Mouse (Mus musculus) heart, adult 11 months (tissue): Measurements from ENCODE around the gene Pacsin2.
A peak's percentile ranks its signal among the peaks of the same experiment; 100 is the strongest.
"Not testable (repeated sequence)": the region's sequence is repeated elsewhere in the genome, so short reads cannot be mapped to it uniquely, and the experiment has no call there.

ENCODE experiments used
- DNase-seq: peaks from one replicate; pipeline ENCODE4 v3.0.0; 2022

Gene Pacsin2

DNA sequence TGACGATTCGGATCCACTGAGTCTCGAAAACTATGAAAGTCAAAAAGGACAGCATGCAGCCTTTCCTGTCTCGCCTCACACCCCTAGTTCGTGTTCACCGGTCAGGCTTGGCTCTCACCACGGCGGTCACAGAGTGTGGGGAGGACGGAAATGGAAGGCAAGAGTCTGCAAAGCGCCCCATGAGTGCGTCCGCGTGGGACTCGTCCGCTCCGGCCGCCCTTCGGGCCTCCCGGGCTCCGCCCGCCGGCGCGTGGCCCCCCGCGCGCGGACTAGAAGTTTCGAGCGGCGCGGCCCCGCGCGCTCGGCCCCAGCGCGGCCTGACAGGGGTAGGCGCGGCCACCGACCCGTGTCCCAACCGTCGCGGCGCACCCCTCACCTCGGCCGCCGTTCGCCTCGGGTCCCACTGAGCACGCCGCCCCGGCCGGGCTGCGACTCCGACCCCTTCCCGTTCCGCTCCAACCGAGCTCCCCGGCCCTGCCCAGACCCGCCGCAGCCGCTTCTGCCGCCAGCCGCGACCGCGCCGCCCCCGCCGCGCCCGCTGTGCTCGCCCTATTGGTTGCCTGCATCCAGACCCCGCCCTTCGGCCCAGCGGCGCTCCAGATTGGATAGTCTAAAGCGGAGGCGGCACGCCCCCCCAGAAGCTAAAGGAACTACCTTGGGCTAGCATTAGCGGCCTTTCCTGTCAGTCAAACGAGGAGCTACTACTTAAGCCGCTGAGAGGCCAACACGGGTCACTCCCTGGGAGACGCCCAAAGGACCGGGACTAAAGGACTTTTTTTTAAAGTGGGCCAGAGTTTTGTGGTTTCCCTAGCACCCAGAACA is at the start of gene Pacsin2:
Gene Pacsin2 (minus strand): TSS at position 524 of the 822 bp plus-strand sequence.
- peak; percentile 100 for DNase-seq

DNA sequence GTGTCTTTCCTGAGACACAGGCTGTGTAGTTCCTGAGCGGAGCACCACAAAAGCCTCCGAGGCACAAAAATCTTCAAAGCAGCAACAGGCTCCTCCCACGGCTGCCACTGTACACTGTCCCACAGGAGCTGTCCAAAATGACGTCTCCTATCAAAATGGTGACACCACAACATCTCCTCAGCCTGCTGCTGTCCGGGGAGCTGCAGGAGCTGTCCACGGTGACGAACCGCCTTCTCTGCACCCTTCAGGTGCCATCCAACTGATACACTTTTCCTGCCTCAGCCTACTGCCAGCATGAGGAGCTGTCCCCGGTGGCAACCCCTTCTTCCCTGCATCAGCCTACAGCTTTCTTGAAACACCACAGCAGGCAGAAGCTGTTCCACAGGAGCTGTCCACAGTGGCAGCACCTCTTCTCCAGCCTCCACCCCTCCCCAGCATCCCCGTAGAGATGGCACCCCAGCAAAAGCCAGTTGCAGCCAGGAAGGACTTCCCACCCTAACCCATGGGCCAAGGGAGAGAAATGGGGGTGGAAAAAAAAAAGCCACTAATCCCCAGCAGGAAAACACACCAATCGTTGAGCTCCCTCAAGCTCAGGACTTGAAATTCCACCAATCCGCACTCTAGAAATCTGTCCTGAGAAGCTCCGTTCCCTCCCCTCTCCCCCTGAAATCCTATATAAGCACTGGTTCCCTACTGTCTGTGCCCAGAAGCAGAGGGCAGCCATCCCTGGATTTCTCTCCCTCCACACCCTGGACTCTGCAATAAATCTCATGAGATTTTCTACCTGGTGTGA is 48.3 kb upstream of the Pacsin2 start:
- no peak for DNase-seq

DNA sequence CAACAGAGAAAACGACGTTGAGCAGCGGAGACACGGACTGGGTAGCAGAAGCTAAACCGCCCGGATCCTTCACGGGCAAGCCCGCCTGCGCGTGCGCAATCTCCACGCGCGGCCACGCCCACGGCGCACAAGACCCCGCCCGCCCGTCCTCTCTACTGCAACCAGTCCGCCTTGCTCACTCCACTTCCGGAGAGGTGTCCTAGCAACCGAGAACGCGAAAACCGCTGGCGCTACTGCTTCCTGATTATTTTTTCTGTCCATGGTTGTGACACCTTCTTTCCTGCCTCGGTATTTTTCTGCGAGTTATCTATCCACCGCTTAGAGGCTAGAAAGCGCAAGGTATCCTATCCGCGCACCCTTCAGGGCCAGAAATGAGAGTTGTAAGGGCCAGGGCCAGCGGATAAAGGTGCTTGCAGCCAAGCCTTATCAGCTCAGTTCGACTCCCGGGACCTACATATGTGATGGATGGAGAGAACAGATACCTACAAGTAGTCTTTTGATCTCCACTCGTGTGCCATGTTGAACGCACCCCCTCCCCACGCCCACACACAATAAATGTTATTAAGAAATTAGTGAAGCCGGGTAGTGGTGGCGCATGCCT is 46.5 kb upstream of the Pacsin2 start, which contains the start of gene Ttll1:
Gene Ttll1 (minus strand): TSS at position 89 of the 601 bp plus-strand sequence.
- peak; percentile 100 for DNase-seq

DNA sequence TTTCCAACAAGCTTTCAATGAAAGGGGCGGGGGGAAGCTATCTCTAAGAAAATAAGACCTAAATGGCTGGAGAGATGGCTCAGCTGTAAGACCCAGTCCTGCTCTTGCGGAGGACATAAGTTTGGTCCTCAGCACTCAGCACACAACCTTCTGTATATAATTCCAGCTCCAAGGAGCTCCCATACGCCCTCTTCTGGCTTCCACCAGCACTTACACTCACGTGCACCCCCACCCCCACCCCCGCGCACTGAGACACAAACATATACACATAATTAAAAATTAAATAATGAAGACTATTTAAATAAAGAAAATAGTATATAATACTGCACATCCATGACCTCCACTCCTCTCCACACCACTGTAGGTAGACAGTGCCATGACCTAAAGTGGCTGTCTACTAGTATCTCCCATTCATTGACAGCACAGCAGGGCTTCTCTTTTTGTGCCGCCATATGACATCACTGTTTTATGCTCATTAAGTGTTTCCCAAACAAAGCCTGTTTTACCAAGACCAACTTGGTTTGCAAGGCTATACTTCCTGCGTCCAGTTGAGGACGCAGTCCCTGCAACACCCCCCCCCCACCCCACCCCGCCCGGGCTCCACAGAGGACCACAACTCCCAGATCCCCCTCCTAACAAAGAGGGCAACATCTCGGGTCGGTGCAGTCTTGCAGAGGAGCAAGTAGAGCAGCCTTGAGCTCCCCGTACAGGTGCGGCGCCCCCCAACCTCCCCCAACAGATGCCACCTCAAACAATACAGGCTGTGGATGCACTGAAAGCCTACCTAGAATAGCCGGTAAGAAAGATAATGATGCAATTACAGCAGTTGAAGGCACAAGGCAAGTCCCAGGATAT is 45.8 kb upstream of the Pacsin2 start:
- no peak for DNase-seq

DNA sequence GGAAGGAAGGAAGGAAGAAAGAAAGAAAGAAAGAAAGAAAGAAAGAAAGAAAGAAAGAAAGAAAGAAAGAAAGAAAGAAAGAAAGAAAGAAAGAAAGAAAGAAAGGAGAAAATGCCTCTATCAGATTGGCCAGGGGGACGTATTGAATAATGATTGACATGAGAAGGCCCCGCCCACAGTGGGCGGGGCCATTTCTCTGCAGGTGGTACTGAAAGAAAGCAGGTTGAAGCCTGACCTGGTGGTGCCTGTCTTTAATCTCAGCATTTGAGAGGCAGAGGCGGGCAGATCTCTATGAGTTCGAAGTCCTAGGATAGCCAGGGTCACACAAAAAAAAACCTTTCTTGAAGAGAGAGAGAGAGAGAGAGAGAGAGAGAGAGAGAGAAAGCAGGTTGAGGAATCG is 37.1 kb upstream of the Pacsin2 start:
- not testable (repeated sequence) for DNase-seq

DNA sequence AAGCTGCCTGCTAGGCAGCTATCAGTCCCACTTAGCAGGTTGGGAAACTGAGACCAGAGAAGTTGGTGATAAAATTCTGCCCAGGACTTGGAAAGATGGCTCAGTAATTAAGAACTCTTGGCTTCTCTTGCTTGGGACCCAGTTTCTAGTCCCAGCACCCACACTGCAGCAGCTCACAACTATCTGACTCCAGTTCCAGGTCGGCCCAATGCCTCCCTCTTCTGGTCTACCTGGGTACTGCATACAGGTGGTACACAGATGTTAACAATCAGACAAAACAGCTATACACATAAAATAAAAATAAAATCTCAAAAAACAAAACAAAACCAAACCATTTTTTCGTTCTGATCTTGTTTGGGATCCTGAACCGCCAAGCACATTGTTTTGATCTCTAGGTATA is 35.9 kb upstream of the Pacsin2 start:
- DNase-seq, result no peak

DNA sequence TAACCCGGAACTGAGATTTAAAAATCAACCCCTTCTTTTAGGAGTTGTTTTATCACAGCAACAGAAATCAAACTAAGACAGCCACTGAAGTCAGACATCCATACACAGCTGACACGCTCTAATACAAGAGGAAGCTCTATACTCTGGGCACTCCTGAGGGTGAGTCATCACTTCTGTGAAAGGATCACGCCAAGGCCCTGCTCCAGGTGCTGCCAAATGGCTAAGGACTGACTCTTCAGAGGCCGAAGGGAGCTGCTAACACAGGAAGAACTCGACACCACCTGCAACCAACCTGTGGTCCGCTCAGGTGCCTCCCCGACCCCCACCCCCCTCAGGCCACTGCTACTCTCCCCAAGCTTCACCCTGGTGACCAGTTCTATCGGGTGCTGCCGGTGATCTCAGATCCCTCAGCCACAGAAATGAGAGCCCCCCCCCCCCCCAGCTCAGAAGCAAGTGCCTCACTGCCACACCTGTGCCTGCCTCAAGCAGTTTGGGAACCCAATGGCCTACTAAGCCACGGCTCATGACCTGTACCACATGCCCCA is 34.9 kb upstream of the Pacsin2 start:
- no peak for DNase-seq

DNA sequence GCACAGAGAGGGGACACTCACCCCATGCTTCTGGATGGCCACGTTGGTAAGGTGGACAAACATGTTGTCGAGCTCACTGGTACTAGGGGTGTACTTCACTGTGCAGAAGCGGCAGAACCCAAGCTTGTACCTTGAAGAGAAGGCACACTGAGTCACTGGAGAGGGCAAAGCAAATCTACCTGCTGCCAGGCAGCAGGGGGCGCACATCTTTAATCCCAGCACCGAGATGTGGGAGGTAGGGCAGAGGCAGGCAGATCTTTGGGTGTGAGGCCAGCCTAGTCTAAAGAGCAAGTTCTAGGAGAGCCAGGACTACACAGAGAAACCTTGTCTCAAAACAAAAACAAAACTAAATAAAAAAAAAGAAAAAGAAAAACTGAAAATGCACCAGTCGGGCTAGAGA is 32.9 kb upstream of the Pacsin2 start:
- DNase-seq, result no peak

DNA sequence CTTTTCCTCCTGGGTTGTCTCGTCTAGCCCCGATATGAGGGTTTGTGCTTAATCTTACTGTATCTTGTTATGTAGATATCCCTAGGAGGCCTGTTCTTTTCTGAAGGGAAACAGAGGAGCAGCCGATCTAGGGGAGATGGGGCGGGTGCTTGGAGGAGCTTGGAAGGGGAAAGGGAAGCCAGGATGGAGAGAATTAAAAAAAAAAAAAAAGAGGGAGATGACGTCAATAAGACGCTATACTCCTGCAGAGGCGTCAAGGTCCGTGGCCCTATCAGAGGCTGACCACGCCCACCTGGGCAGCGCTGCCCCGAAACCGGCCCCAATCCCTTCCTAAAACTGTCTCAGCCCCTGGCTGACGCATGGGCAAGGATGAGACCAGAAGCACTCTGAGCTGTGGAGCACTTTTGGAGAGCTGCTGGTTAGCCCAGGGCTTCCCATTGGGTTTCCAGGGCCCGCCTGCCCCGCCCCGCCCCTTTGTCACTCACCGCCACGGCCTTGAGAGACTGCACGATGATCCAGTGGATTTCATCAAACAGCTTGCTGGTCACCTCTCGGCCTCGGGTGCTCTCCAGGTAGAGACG is 31.5 kb upstream of the Pacsin2 start:
- DNase-seq, result no peak

DNA sequence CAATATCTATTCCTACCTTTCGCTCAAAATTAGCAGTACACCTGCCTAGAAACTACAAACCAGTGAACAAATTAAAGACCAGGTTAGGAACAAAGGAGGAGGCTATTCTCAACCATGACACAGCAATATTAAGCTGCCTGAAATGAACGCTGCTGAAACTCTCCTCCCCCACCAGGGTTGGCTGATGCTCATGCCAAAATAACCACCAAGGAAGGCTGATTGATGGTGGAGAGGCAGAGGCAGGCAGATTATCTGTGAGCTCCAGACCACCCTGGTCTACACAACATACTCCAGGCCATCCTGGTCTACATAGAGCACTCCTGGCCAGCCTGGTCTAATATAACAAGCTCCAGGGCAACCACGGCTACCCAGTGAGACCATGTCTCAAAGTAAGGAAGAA is 30.8 kb upstream of the Pacsin2 start:
- DNase-seq, result no peak

DNA sequence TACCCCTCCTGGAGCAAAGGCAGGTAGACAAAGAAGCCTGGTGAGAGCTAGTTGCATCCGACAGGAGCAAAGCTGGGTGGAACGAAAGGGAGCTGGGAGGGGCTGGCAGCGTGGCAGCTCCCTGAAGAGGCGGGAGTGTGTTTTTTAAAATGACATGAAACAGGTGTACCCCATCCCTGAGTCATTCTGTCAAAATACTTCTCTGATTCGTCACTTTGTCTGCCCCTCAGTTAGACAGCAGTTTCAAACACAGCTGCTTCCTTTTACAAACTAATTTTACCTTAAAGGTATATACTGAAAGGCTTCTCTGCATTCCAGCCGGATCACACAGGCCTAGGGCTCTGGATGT is 30.1 kb upstream of the Pacsin2 start:
- DNase-seq, result no peak

DNA sequence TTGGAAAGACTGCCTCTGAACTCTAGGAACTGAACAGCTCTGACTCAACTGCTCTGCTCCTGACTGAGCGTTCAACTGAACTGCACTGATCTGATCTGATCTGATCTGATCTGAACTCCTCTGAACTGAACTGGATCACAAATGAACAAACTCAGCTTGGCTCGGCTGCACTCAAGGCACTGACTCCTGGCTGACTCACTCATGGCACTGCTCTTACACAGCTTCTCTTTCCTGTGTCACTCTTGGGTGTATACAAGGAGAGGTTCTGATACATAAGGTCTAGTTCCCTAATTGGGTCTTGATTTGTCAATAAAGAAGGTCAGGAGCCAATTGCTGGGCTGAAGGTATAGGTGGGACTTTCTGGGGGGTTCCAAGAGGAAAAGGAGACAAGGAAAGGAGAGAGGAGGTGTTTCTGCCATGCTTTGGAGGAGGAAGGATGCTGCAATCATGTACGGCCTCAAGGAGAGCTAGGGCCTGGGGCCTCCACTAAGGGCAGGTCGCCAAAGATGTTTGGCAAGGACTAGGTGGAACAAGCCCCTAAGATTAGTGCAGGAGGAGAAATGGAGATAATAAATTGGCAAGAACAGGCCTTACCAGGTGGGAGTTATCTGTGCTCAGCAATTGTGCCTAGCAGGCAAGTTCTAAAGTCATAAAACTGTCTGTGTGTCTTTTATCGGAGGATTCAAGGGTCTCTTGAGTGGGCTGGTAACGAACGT is 29.6 kb upstream of the Pacsin2 start:
- DNase-seq, result no peak

DNA sequence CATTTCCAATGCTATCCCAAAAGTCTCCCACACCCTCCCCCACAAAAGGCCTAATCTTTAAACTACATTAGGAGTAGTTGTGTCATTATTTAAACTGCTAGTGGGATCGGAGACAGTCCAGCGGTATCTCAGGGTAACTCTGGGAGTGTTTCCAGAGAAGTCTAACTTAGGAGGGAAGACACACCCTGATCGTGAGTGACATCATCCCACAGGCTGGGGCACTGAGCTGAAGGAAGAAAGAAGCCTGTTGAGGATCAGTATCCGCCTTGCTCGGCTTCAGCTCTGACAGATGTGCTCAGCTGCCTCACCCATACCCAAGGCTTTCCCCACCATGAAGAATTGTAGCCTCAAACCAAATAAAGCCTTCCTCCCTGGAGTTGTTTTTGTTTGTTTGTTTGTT is 27.5 kb upstream of the Pacsin2 start:
- peak; percentile 95 for DNase-seq

DNA sequence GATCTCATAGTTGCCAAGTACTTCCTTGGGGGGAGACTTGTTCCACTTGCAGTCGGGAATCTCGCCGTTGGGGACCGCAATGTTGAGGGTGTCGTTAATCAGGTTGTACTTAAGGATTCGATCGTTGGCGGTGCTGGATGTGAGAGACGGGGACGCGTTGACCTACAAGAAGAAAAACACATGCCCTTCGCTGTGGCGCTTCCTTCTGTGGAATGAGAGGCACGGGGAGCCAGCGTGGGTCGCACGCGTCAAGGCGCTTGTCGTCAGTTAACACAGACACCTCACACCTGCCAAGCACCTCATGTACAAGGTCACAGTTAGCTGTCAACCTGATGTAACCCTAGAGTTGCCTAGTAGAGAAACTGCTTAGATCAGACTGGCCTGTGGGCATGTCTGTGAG is 25.1 kb upstream of the Pacsin2 start:
- no peak for DNase-seq

DNA sequence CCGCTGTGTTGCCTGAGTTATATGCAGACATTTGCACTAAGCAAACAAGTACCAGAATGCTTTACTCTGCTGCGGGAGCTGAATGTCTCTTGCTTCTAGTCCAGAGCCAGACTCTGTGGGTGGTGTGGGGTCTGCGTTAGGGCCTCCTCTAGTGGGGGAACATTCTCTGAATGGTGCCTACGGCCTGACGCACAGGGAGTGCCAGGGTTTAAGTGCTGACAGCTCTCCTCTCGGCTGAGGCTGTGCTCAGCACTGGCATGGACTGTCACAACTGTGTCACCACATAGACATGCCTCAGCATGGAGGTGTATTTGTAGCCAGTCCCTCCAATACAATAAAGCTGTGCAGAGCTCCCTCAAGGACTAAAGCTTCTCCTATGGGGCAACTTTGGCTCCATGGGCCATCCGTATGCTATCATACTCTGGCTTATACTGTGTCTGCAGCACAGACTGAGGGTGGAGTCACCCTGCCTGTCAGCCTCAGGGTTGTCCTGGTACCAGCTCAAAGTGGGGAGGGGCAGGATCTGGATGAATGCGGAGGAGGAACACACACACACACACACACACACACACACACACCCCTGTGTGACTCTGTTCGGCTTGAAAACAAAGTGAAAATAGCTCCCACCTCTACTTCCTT is 23.2 kb upstream of the Pacsin2 start:
- peak; percentile 95 for DNase-seq

DNA sequence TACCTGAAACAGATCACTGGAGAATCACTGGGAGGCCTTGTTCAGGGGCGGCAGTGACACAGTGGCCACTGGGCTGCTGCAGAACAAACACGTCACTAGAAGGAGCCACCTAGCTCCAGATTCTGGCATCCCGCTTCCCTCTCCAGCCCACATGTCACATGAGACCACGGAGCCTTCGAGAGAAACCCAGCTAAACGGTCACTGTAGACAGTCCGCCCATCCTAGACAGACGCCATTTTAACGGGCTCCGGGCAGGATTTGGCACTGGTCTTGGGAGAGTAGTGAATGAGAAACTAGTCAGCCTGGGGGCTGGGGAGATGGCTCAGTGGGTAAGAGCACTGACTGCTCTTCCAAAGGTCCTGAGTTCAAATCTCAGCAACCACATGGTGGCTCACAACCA is 19.9 kb upstream of the Pacsin2 start:
- no peak for DNase-seq

DNA sequence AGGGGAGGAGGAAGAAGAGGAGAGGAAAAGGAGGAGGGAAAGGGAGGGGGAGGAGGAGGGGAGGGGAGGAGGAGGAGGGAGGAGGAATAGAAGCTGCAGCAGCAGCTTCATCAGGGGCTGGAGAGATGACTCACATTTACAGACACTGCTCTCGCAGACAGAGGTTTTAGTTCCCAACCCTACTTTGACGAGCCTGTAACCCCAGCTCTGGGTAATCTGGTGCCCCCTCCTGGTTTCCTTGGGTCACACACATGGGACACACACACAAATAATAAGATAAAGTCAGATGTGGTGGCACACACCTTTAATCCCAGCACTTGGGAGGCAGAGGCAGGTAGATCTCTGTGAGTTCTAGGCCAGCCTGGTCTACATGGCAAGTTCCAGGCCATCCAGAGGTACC is 19.1 kb upstream of the Pacsin2 start:
- DNase-seq, result no peak

DNA sequence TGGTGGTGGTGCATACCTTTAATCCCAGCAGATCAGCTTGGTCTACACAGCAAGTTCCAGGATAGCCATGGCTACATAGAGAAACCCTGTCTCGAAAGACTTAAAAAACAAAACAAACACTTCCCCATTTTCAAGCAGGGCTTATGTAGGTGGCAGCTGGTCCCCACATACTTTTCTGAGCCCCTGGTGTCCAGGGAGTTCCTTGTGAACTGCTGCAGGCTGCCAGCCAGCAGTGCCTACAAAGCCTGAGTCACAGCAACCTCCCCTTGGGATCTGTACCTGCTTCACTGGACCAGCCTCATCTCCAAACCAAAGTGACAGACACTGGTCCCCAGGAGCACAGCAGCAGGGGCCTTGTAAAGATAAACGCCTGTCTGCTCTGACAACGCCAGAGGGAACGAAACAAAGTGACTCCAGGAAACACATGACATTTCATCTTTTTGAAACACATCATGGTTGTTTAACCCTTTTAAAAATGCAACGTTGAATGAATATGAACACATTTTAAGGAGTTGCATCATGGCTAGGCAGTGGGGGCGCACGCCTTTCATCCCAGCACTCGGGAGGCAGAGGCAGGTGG is 18.3 kb upstream of the Pacsin2 start:
- no peak for DNase-seq

DNA sequence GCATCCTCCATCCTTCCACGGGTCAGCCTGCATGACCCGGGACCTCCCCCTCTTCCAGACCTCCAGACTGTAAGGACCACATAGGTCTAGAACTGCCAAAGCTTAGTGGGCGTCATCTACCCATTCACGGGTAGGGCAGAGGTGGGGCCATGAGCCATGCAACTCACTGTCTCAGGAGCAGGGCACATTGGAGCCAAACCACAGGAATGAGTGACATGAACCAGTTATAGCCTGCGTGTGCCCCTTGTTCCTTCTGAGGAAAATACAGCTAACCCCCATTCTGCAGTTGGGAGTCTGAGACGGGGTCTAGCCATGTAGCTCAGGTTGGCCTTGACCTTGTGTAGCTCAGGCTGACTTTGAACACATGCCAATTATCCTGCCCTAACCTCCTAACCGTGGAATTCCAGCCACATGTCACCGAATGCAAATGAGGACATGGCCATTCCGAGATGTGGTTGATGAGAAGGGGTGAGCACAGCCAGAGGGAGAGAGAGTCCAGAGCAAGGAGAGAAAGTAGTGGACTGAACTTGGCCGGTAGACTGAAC is 16.9 kb upstream of the Pacsin2 start:
- DNase-seq, result no peak

DNA sequence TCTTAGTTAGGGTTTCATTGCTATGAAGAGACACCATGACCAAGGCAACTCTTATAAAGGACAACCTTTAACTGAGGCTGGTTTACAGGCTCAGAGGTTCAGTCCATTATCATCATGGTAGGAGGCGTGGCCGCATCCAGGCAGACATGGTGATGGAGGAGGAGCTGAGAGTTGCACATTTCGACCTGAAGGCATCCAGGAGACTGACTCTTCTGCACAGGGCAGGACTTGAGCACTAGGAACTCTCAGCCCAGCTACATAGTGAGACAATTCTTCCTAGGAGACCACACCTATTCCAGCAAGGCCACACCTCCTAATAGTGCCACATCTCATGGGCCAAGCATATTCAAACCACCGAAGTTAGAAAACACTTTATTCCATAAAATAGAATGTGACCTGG is 15.4 kb upstream of the Pacsin2 start:
- DNase-seq, result no peak
